Mouse (Mus musculus) limb, embryonic 11.5 days (tissue): ENCODE measurements around the gene Zc3h7b. TPM values are rescaled to one million over a fixed set of nuclear protein-coding genes. Genes with fewer than 3 reads are reported as not detected.

Experiments used
- ATAC-seq: fragments of 200-750 bp; cut with Nextera tagmentation; 2 replicates; pipeline ENCODE4 v1.8.0; 2017; ENCODE audit warnings: low read depth; ENCODE audit not compliant: insufficient number of reproducible peaks, low FRiP score, low TSS enrichment
- DNase-seq: peaks from one replicate; pipeline ENCODE4 v3.0.0-alpha.2; 2015; ENCODE audit warnings: low spot score
- H3K27ac ChIP-seq: fragments of 300-500 bp; sonication (generic); replicated peaks from 2 replicates; pipeline ENCODE4 v1.5.1; 2014; ENCODE audit warnings: low read depth, mild to moderate bottlenecking, low read length
- H3K27me3 ChIP-seq: fragments of 300-500 bp; sonication (generic); 2 replicates; pipeline ENCODE4 v1.6.1; 2014; ENCODE audit warnings: mild to moderate bottlenecking, low read length, mixed read lengths; ENCODE audit not compliant: control insufficient read depth, insufficient read depth
- H3K36me3 ChIP-seq: fragments of 300-500 bp; sonication (generic); 2 replicates; pipeline ENCODE4 v1.6.1; 2014; ENCODE audit warnings: mild to moderate bottlenecking, low read length, moderate library complexity, mixed read lengths; ENCODE audit not compliant: control insufficient read depth, insufficient read depth
- H3K4me1 ChIP-seq: fragments of 300-500 bp; sonication (generic); 2 replicates; pipeline ENCODE4 v1.6.1; 2014; ENCODE audit warnings: low read length, mixed read lengths; ENCODE audit not compliant: control insufficient read depth, insufficient read depth
- H3K4me2 ChIP-seq: fragments of 300-500 bp; sonication (generic); 2 replicates; pipeline ENCODE4 v1.6.1; 2014; ENCODE audit warnings: low read depth, mild to moderate bottlenecking, moderate library complexity; ENCODE audit not compliant: severe bottlenecking
- H3K4me3 ChIP-seq: fragments of 300-500 bp; sonication (generic); 2 replicates; pipeline ENCODE4 v1.5.1; 2014; ENCODE audit warnings: low read depth, low read length
- H3K9ac ChIP-seq: fragments of 300-500 bp; sonication (generic); 2 replicates; pipeline ENCODE4 v1.6.1; 2014; ENCODE audit warnings: mild to moderate bottlenecking, low read length
- H3K9me3 ChIP-seq: fragments of 300-500 bp; sonication (generic); 2 replicates; pipeline ENCODE4 v1.6.1; 2016; ENCODE audit warnings: low read length; ENCODE audit not compliant: control insufficient read depth
- WGBS: fragments of 180-500 bp; shearing (Covaris S2); extraction: QIAGEN DNeasy Blood & Tissue Kit; methylation state at CpG from one replicate; pipeline ENCODE4 v1.1.7; 2014; 5-methylcytosine and 5-hydroxymethylcytosine counted together
- polyA plus RNA-seq: library from polyadenylated mRNA; unstranded; fragments of >200 nt; fragmentation: Nextera tagmentation; extraction: Ambion mirVana; gene quantifications from 2 replicates; pipeline ENCODE4 v1.2.1, GENCODE M21; 2014

Zc3h7b gene
- polyA plus RNA-seq, 1 experiment from 2014 or later = 57.9 TPM

- Histone ChIP-seq H3K4me1 (0 out of 2 replicates have a peak, but pooled peaks cover 4% of the 10 kb centered on the region), H3K9ac (no peak overlapping the region), H3K27me3 (no peaks in the 10 kb centered on the region), H3K27ac (no peak overlapping the region), H3K4me3 (no peak overlapping the region), H3K4me2 (no peak overlapping the region), H3K36me3 (0 out of 2 replicates have a peak, but pooled peaks cover 4% of the 10 kb centered on the region), H3K9me3 (no peaks in the 10 kb centered on the region)
- WGBS = 75% methylated on average over 6 of the region's 6 CpGs
- no peak for ATAC-seq
- no peak for DNase-seq
These were observed 19.7 kb downstream of the Zc3h7b start for GRCm38 (mm10) chr15:81764573-81764972.

GRCm38 (mm10) chr15:81765651-81766050 lies 20.8 kb downstream of the Zc3h7b start:
- Histone ChIP-seq H3K9ac (no peak overlapping the region), H3K9me3 (no peaks in the 10 kb centered on the region), H3K4me1 (0 out of 2 replicates have a peak, but pooled peaks cover 4% of the 10 kb centered on the region), H3K27me3 (no peaks in the 10 kb centered on the region), H3K36me3 (peaks cover 8% of the 10 kb centered on the region; the same call in 1 of the 2 replicates), H3K4me2 (no peak overlapping the region), H3K27ac (no peak overlapping the region), H3K4me3 (no peak overlapping the region)
- no peak for DNase-seq
- WGBS = 76% methylated on average over 9 of the region's 9 CpGs
- ATAC-seq = no peak

- WGBS = 89% methylated on average over 5 of the region's 5 CpGs
- peaks cover 8% of the 10 kb centered on the region; the same call in 1 of the 2 replicates for H3K36me3 ChIP-seq
These were observed 21.6 kb downstream of the Zc3h7b start for GRCm38 (mm10) chr15:81766439-81766838.

GRCm38 (mm10) chr15:81769037-81769436 lies 24.2 kb downstream of the Zc3h7b start:
- WGBS = 50% methylated on average over 13 of the region's 13 CpGs
- Histone ChIP-seq H3K9ac (no peak overlapping the region), H3K4me3 (no peak overlapping the region), H3K27ac (no peak overlapping the region), H3K36me3 (peaks cover 17% of the 10 kb centered on the region), H3K4me2 (no peak overlapping the region), H3K27me3 (no peaks in the 10 kb centered on the region), H3K4me1 (0 out of 2 replicates have a peak, but pooled peaks cover 4% of the 10 kb centered on the region), H3K9me3 (no peaks in the 10 kb centered on the region)
- ATAC-seq (no peak), DNase-seq (peak; percentile 27)

More at GRCm38 (mm10) chr15:81766439-81766838, 21.6 kb downstream of the Zc3h7b start:
- H3K4me1 ChIP-seq = 0 out of 2 replicates have a peak, but pooled peaks cover 4% of the 10 kb centered on the region
- ATAC-seq (no peak), DNase-seq (no peak)
- no peak overlapping the region for H3K4me2 ChIP-seq
- no peak overlapping the region for H3K9ac ChIP-seq
- no peak overlapping the region for H3K27ac ChIP-seq
- no peak overlapping the region for H3K4me3 ChIP-seq
- no peaks in the 10 kb centered on the region for H3K9me3 ChIP-seq
- H3K27me3 ChIP-seq = no peaks in the 10 kb centered on the region

- DNase-seq = peak; percentile 26
- WGBS = 65% methylated on average over 20 of the region's 20 CpGs
- no peak overlapping the region for H3K4me2 ChIP-seq
- no peak overlapping the region for H3K4me3 ChIP-seq
- H3K27me3 ChIP-seq = no peaks in the 10 kb centered on the region
- H3K36me3 ChIP-seq = peaks cover 27% of the 10 kb centered on the region
- H3K27ac ChIP-seq = no peak overlapping the region
- H3K9ac ChIP-seq = no peak overlapping the region
- H3K9me3 ChIP-seq = no peaks in the 10 kb centered on the region
- H3K4me1 ChIP-seq = no peaks in the 10 kb centered on the region
- ATAC-seq = no peak
These were observed 27.7 kb downstream of the Zc3h7b start for GRCm38 (mm10) chr15:81772431-81773120.

GRCm38 (mm10) chr15:81774505-81775171 lies 29.8 kb downstream of the Zc3h7b start:
- WGBS = 89% methylated on average over 15 of the region's 15 CpGs
- H3K27me3 ChIP-seq = no peaks in the 10 kb centered on the region

GRCm38 (mm10) chr15:81776631-81777422 lies 32.0 kb downstream of the Zc3h7b start:
- no peak for DNase-seq

More at GRCm38 (mm10) chr15:81774505-81775171, 29.8 kb downstream of the Zc3h7b start:
- H3K9me3 ChIP-seq = no peaks in the 10 kb centered on the region
- no peak overlapping the region for H3K4me3 ChIP-seq
- ATAC-seq (no peak), DNase-seq (no peak)
- no peak overlapping the region for H3K27ac ChIP-seq
- H3K36me3 ChIP-seq = peaks cover 36% of the 10 kb centered on the region
- H3K4me1 ChIP-seq = no peaks in the 10 kb centered on the region
- no peak overlapping the region; the same call in 1 of the 2 replicates for H3K9ac ChIP-seq
- no peak overlapping the region for H3K4me2 ChIP-seq

GRCm38 (mm10) chr15:81781816-81782215 lies 37.0 kb downstream of the Zc3h7b start:
- Histone ChIP-seq H3K4me2 (no peak overlapping the region), H3K9ac (no peak overlapping the region), H3K4me3 (no peak overlapping the region), H3K36me3 (peaks cover 47% of the 10 kb centered on the region), H3K4me1 (no peaks in the 10 kb centered on the region), H3K9me3 (no peaks in the 10 kb centered on the region), H3K27me3 (no peaks in the 10 kb centered on the region), H3K27ac (no peak overlapping the region)
- no peak for ATAC-seq
- WGBS = 90% methylated on average over 7 of the region's 7 CpGs
- DNase-seq = no peak

More at GRCm38 (mm10) chr15:81776631-81777422, 32.0 kb downstream of the Zc3h7b start:
- 88% methylated on average over 11 of the region's 11 CpGs for WGBS
- H3K9ac ChIP-seq = no peak overlapping the region
- peaks cover 42% of the 10 kb centered on the region for H3K36me3 ChIP-seq
- H3K4me3 ChIP-seq = no peak overlapping the region
- no peaks in the 10 kb centered on the region for H3K4me1 ChIP-seq
- H3K4me2 ChIP-seq = no peak overlapping the region
- ATAC-seq = no peak
- H3K27ac ChIP-seq = no peak overlapping the region
- H3K9me3 ChIP-seq = no peaks in the 10 kb centered on the region
- H3K27me3 ChIP-seq = no peaks in the 10 kb centered on the region
